Mouse (Mus musculus) heart, postnatal 0 days (tissue): ENCODE results near the gene Ambra1.

ENCODE experiments used
- CTCF ChIP-seq: IDR thresholded peaks from 2 replicates; pipeline ENCODE4 v1.5.1; 2016; ENCODE audit warnings: antibody characterized with exemption, control low read depth, low read depth
- EP300 ChIP-seq: IDR thresholded peaks from 2 replicates; pipeline ENCODE4 v1.6.1; 2016; ENCODE audit warnings: antibody characterized with exemption, low read depth

DNA sequence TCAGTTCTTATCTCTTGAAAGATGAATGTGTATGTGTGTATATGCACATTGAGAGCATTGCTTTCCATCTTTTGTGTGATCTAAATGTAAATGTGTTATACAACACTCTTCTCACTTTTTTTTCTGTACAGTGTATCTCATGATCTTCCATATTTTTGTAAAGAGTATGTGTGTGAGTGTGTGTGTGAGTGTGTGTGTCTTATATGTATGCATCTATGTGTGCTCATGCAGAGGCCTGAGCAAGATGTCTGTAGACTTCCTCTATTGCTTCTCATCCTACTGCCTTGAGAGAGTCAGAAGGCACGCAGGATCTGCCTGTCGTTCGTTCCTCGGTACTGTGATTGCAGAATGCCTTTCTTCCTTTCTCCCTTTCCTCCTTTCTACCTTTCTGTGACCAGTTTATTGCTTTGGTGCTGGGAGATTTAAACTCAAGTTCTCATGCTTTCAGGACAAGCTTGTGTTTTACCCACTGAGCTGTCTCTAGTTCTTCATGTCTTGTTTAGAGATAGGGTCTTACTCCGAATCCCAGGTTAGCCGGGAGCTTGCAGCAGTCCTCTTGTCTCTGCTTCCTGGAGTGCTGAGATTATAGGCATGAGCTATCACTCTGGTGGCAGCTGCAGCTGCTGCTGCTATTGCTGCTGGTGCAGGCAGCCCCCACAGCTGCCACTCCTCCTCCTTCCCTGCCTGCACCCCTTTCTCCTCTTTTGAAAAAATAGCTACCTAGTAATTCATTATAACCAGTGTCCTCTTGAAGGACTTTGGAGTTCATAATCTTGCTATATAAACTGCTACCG lies 148.7 kb downstream of the Ambra1 start:
- TF ChIP-seq CTCF (no peak), EP300 (no peak)
